Mouse (Mus musculus) bone marrow, adult 2 months (tissue): ENCODE data around the gene Negr1.

Source experiments
- CTCF ChIP-seq: fragments of 200-500 bp; IDR thresholded peaks from 2 replicates; pipeline ENCODE4 v1.5.1; 2011; ENCODE audit warnings: low read length, control low read depth; ENCODE audit not compliant: control insufficient read depth, insufficient read depth
- POLR2A ChIP-seq: fragments of 200-500 bp; IDR thresholded peaks from 2 replicates; pipeline ENCODE4 v1.6.1; 2011; ENCODE audit warnings: low read depth, mild to moderate bottlenecking, control low read depth, low read length, borderline replicate concordance; ENCODE audit not compliant: control insufficient read depth

DNA sequence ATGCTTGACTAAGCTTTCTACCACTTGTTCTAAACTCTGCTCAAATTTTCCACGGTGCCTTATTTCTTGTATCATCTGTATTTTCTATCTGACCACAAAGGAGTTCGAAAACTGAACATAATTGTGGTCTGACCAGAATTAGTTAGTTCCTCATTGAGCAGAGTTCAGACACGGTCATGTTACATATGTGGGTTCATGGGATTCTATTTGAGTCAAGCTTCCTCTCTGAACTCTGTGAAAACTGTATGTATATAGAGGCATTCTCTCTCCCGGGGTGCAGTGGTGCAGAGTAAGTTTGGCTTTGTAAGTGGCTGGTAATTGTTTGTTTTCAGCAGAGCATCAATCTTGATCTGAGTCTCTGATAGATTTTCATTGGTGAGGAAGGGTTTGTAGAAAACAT is 735.6 kb downstream of the Negr1 start:
- no peak for TF ChIP-seq POLR2A
- no peak for TF ChIP-seq CTCF
